Mouse (Mus musculus): ENCODE measurements around the gene Gm8765. TPM values are rescaled to one million over a fixed set of nuclear protein-coding genes. Genes with fewer than 3 reads are reported as not detected.

Gm8765 gene
- not detected for polyA plus RNA-seq (2017; shearing (Covaris generic))

GRCm38 (mm10) chr13:50698012-50698411 lies at the start of gene Gm8765:
Gene Gm8765, plus strand, starts transcription at chr13:50698312.

Other genes with a start within 250 kb of the Gm8765 start
- gene Nutm2, start 231.0 kb upstream of the Gm8765 start, polyA plus RNA-seq (2017; shearing (Covaris generic)) = not detected
- gene Gm904, start 55.1 kb upstream of the Gm8765 start, polyA plus RNA-seq (2017; shearing (Covaris generic)) = not detected